Mouse (Mus musculus) cortical plate, adult 2 months (tissue): ENCODE measurements at regions not wholly inside any gene's neighbourhood (a gene's known extent, or its start where the extent isn't known, plus 50 kb on each side); places are given as distances from the start of the nearest gene placed in this dataset.

Source experiments
- CTCF ChIP-seq: fragments of 200-500 bp; IDR thresholded peaks from 2 replicates; pipeline ENCODE4 v1.5.1; 2011; ENCODE audit warnings: mild to moderate bottlenecking, control low read depth, low read length; ENCODE audit not compliant: insufficient read depth; ENCODE audit errors: extremely low read depth
- POLR2A ChIP-seq: fragments of 200-500 bp; IDR thresholded peaks from 2 replicates; pipeline ENCODE4 v1.6.1; 2011; ENCODE audit warnings: mild to moderate bottlenecking, low read length, control low read depth; ENCODE audit not compliant: insufficient read depth; ENCODE audit errors: extremely low read depth

GRCm38 (mm10) chr10:84021167-84022120, 298.8 kb downstream of the 1500009L16Rik start:
- TF ChIP-seq CTCF = no peak
- no peak for TF ChIP-seq POLR2A
